Mouse (Mus musculus) left cerebral cortex, adult 2 months (tissue): ENCODE measurements around the gene Tnfrsf1a. TPM values are rescaled to one million over a fixed set of nuclear protein-coding genes. Genes with fewer than 3 reads are reported as not detected.
A peak's percentile ranks its signal among the peaks of the same experiment; 100 is the strongest.

ENCODE experiments used
- DNase-seq, 2 experiments: peaks; one replicate each; pipeline ENCODE4 v3.0.0; 2021 to 2022; ENCODE audit warnings: low spot score in 2 of 2, mixed read lengths in 1 of 2; ENCODE audit errors: extremely low spot score in 1 of 2
- H3K27ac ChIP-seq: fragments of 200-600 bp; 2 replicates; pipeline ENCODE4 v1.8.1; 2022
- H3K4me3 ChIP-seq: fragments of 200-600 bp; 2 replicates; pipeline ENCODE4 v1.8.1; 2022
- CTCF ChIP-seq: fragments of 200-600 bp; IDR thresholded peaks from 2 replicates; pipeline ENCODE4 v1.8.1; 2022; ENCODE audit warnings: antibody characterized with exemption, mild to moderate bottlenecking, moderate library complexity
- intact Hi-C: fragments of 180-260 bp; cut with DNase I; formaldehyde crosslinking; loops from one replicate; pipeline ENCODE4 v1.15.1; 2025
- total RNA-seq, 2 experiments: library from RNA; stranded (reverse); gene quantifications; 2 replicates each; pipeline ENCODE4 v1.2.3; 2021

Tnfrsf1a gene
- total RNA-seq, 2 experiments from 2014 or later: 10.8 to 11.1 TPM

GRCm38 (mm10) chr6:125313546-125314230, 35.5 kb upstream of the Tnfrsf1a start, which contains the start of gene Ltbr:
TSS of gene Ltbr (minus strand) at chr6:125313885.
- peak; percentile 36 to 37 for DNase-seq
- TF ChIP-seq CTCF: no peak
- peak within 1 kb of the TSS; percentile 48 for H3K4me3 ChIP-seq
- intact Hi-C loops: loop anchor here (1.0 kb wide), 1 partner anchor 36 kb away; the partner anchor contains the start of gene Tnfrsf1a
- H3K27ac ChIP-seq: peak within 1 kb of the TSS; percentile 58

- intact Hi-C loops: loop anchor here (1.0 kb wide), 1 partner anchor 35 kb away; the partner anchor contains the start of gene Tnfrsf1a
- peak overlapping the region; percentile 47 for H3K27ac ChIP-seq
Measured at GRCm38 (mm10) chr6:125314231-125314563, 35.0 kb upstream of the Tnfrsf1a start.

GRCm38 (mm10) chr6:125314746-125315145, 34.4 kb upstream of the Tnfrsf1a start:
- TF ChIP-seq CTCF: no peak
- Histone ChIP-seq H3K4me3 (no peak overlapping the region), H3K27ac (no peak overlapping the region)
- intact Hi-C loops: loop anchor here (1.0 kb wide), 1 partner anchor 35 kb away; the partner anchor contains the start of gene Tnfrsf1a
- DNase-seq: no peak

More at GRCm38 (mm10) chr6:125314231-125314563, 35.0 kb upstream of the Tnfrsf1a start:
- DNase-seq: no peak
- no peak for TF ChIP-seq CTCF
- peak overlapping the region; percentile 48 for H3K4me3 ChIP-seq

GRCm38 (mm10) chr6:125317077-125317476, 32.1 kb upstream of the Tnfrsf1a start:
- intact Hi-C loops: no loop called here
- no peak for TF ChIP-seq CTCF
- Histone ChIP-seq H3K4me3 (no peak overlapping the region), H3K27ac (no peak overlapping the region)
- no peak for DNase-seq

GRCm38 (mm10) chr6:125318981-125319918, 29.9 kb upstream of the Tnfrsf1a start:
- no peak for TF ChIP-seq CTCF
- intact Hi-C loops: no loop called here
- Histone ChIP-seq H3K27ac (no peak overlapping the region), H3K4me3 (no peak overlapping the region)
- DNase-seq: no peak

GRCm38 (mm10) chr6:125319919-125320296, 29.3 kb upstream of the Tnfrsf1a start:
- DNase-seq: no peak

GRCm38 (mm10) chr6:125320323-125320722, 28.8 kb upstream of the Tnfrsf1a start, which contains the start of gene Scnn1a:
TSS of gene Scnn1a (plus strand) at chr6:125320659.
- Histone ChIP-seq H3K4me3 (no peak within 1 kb of the TSS), H3K27ac (no peak within 1 kb of the TSS)
- no peak for TF ChIP-seq CTCF
- no peak for DNase-seq
- intact Hi-C loops: no loop called here

More at GRCm38 (mm10) chr6:125319919-125320296, 29.3 kb upstream of the Tnfrsf1a start:
- Histone ChIP-seq H3K4me3 (no peak overlapping the region), H3K27ac (no peak overlapping the region)
- TF ChIP-seq CTCF: no peak
- intact Hi-C loops: no loop called here

- intact Hi-C loops: no loop called here
- DNase-seq: peak in 1 of 2 experiments; percentile 22
- no peak for TF ChIP-seq CTCF
Measured at GRCm38 (mm10) chr6:125321114-125321855, 27.9 kb upstream of the Tnfrsf1a start.

GRCm38 (mm10) chr6:125322794-125323193, 26.4 kb upstream of the Tnfrsf1a start:
- DNase-seq: no peak
- intact Hi-C loops: no loop called here
- H3K4me3 ChIP-seq: no peak overlapping the region
- TF ChIP-seq CTCF: no peak
- H3K27ac ChIP-seq: no peak overlapping the region

More at GRCm38 (mm10) chr6:125321114-125321855, 27.9 kb upstream of the Tnfrsf1a start:
- Histone ChIP-seq H3K27ac (no peak overlapping the region), H3K4me3 (no peak overlapping the region)

- TF ChIP-seq CTCF: no peak
- DNase-seq: no peak
- intact Hi-C loops: no loop called here
- no peak overlapping the region for H3K27ac ChIP-seq
- H3K4me3 ChIP-seq: no peak overlapping the region
Measured at GRCm38 (mm10) chr6:125323547-125323946, 25.6 kb upstream of the Tnfrsf1a start.

GRCm38 (mm10) chr6:125325337-125325736, 23.8 kb upstream of the Tnfrsf1a start:
- Histone ChIP-seq H3K27ac (no peak overlapping the region), H3K4me3 (no peak overlapping the region)
- intact Hi-C loops: no loop called here
- DNase-seq: no peak
- no peak for TF ChIP-seq CTCF
